Mouse (Mus musculus) lung, embryonic 14.5 days (tissue): ENCODE data around the gene Gpr156. TPM values are rescaled to one million over a fixed set of nuclear protein-coding genes. Genes with fewer than 3 reads are reported as not detected.

Experiments
- ATAC-seq: fragments of 200-750 bp; cut with Nextera tagmentation; 2 replicates; pipeline ENCODE4 v1.8.0; 2017; ENCODE audit warnings: mild to moderate bottlenecking, moderate TSS enrichment, moderate library complexity; ENCODE audit not compliant: insufficient read depth
- DNase-seq: peaks from one replicate; pipeline ENCODE4 v3.0.0-alpha.2; 2015
- H3K27ac ChIP-seq: fragments of 300-500 bp; sonication (generic); 2 replicates; pipeline ENCODE4 v1.5.1; 2014; ENCODE audit warnings: low read depth, mild to moderate bottlenecking, moderate library complexity
- H3K27me3 ChIP-seq: fragments of 300-500 bp; sonication (generic); 2 replicates; pipeline ENCODE4 v1.6.1; 2014; ENCODE audit warnings: low read length, control low read depth; ENCODE audit not compliant: insufficient read depth
- H3K36me3 ChIP-seq: fragments of 300-500 bp; sonication (generic); 2 replicates; pipeline ENCODE4 v1.6.1; 2014; ENCODE audit warnings: control low read depth; ENCODE audit not compliant: insufficient read depth
- H3K4me1 ChIP-seq: fragments of 300-500 bp; sonication (generic); 2 replicates; pipeline ENCODE4 v1.6.1; 2014; ENCODE audit warnings: antibody characterized with exemption, control low read depth; ENCODE audit not compliant: insufficient read depth
- H3K4me2 ChIP-seq: fragments of 300-500 bp; sonication (generic); 2 replicates; pipeline ENCODE4 v1.6.1; 2014; ENCODE audit warnings: mild to moderate bottlenecking
- H3K4me3 ChIP-seq: fragments of 300-500 bp; sonication (generic); 2 replicates; pipeline ENCODE4 v1.5.1; 2014; ENCODE audit warnings: low read depth, low read length
- H3K9ac ChIP-seq: fragments of 300-500 bp; sonication (generic); 2 replicates; pipeline ENCODE4 v1.6.1; 2014
- H3K9me3 ChIP-seq: fragments of 300-500 bp; sonication (generic); 2 replicates; pipeline ENCODE4 v1.6.1; 2016; ENCODE audit warnings: low read depth, low read length, control low read depth
- CTCF ChIP-seq: IDR thresholded peaks from 2 replicates; pipeline ENCODE4 v1.5.1; 2016; ENCODE audit warnings: antibody characterized with exemption, low read depth
- WGBS: fragments of 180-500 bp; shearing (Covaris S2); extraction: QIAGEN DNeasy Blood & Tissue Kit; methylation state at CpG from one replicate; pipeline ENCODE4 v1.1.7; 2014; 5-methylcytosine and 5-hydroxymethylcytosine counted together
- polyA plus RNA-seq: library from polyadenylated mRNA; unstranded; fragments of >200 nt; fragmentation: Nextera tagmentation; extraction: Ambion mirVana; gene quantifications from 2 replicates; pipeline ENCODE4 v1.2.1, GENCODE M21; 2014

Gpr156 gene
- polyA plus RNA-seq, 1 experiment from 2014 or later, result 1.4 TPM

- DNase-seq (peak; percentile 54), ATAC-seq (peak; percentile 57)
- TF ChIP-seq CTCF, result peak; percentile 34
- no peak overlapping the region for H3K9ac ChIP-seq
- no peak overlapping the region for H3K4me2 ChIP-seq
- 38% methylated on average over 10 of the region's 10 CpGs for WGBS
- H3K27ac ChIP-seq, result peak overlapping the region; percentile 63; the same call in 1 of the 2 replicates
- no peaks in the 10 kb centered on the region for H3K27me3 ChIP-seq
- H3K4me3 ChIP-seq, result no peak overlapping the region
- H3K36me3 ChIP-seq, result no peaks in the 10 kb centered on the region
- peaks cover 4% of the 10 kb centered on the region; the same call in 1 of the 2 replicates for H3K4me1 ChIP-seq
- H3K9me3 ChIP-seq, result no peaks in the 10 kb centered on the region
These were observed 74.5 kb downstream of the Gpr156 start for GRCm38 (mm10) chr16:37990553-37991344.

GRCm38 (mm10) chr16:37992806-37993205 is 76.5 kb downstream of the Gpr156 start:
- no peaks in the 10 kb centered on the region for H3K9me3 ChIP-seq
- 25% methylated on average over 8 of the region's 8 CpGs for WGBS
- ATAC-seq, result no peak

GRCm38 (mm10) chr16:37994647-37995046 is 78.4 kb downstream of the Gpr156 start:
- WGBS, result 12% methylated on average over 12 of the region's 12 CpGs
- H3K36me3 ChIP-seq, result no peaks in the 10 kb centered on the region
- H3K4me2 ChIP-seq, result peak overlapping the region; percentile 50
- peaks cover 4% of the 10 kb centered on the region; the same call in 1 of the 2 replicates for H3K4me1 ChIP-seq
- H3K9ac ChIP-seq, result no peak overlapping the region; the same call in 1 of the 2 replicates
- ATAC-seq, result peak; percentile 61
- peak; percentile 86 for DNase-seq
- peak; percentile 75 for TF ChIP-seq CTCF
- H3K4me3 ChIP-seq, result no peak overlapping the region
- no peaks in the 10 kb centered on the region for H3K9me3 ChIP-seq
- no peaks in the 10 kb centered on the region for H3K27me3 ChIP-seq
- no peak overlapping the region for H3K27ac ChIP-seq

More at GRCm38 (mm10) chr16:37992806-37993205, 76.5 kb downstream of the Gpr156 start:
- Histone ChIP-seq H3K4me1 (peaks cover 4% of the 10 kb centered on the region; the same call in 1 of the 2 replicates), H3K4me2 (no peak overlapping the region), H3K27me3 (no peaks in the 10 kb centered on the region), H3K27ac (no peak overlapping the region), H3K9ac (no peak overlapping the region), H3K4me3 (no peak overlapping the region), H3K36me3 (no peaks in the 10 kb centered on the region)
- no peak for TF ChIP-seq CTCF
- DNase-seq, result no peak

GRCm38 (mm10) chr16:37997771-37998170 is 81.5 kb downstream of the Gpr156 start:
- WGBS, result 28% methylated on average over 4 of the region's 4 CpGs
- H3K9me3 ChIP-seq, result no peaks in the 10 kb centered on the region
- H3K9ac ChIP-seq, result no peak overlapping the region
- H3K4me2 ChIP-seq, result no peak overlapping the region
- peaks cover 4% of the 10 kb centered on the region; the same call in 1 of the 2 replicates for H3K4me1 ChIP-seq
- H3K36me3 ChIP-seq, result no peaks in the 10 kb centered on the region
- ATAC-seq, result no peak
- no peak for TF ChIP-seq CTCF
- no peak overlapping the region for H3K27ac ChIP-seq
- H3K27me3 ChIP-seq, result no peaks in the 10 kb centered on the region
- no peak for DNase-seq
- H3K4me3 ChIP-seq, result no peak overlapping the region

GRCm38 (mm10) chr16:37999762-38000161 is 83.5 kb downstream of the Gpr156 start:
- 100% methylated on average over 1 of the region's 1 CpGs for WGBS
- no peaks in the 10 kb centered on the region for H3K36me3 ChIP-seq
- H3K27ac ChIP-seq, result no peak overlapping the region
- no peaks in the 10 kb centered on the region for H3K9me3 ChIP-seq
- H3K27me3 ChIP-seq, result no peaks in the 10 kb centered on the region
- no peak for TF ChIP-seq CTCF
- no peak overlapping the region for H3K4me2 ChIP-seq
- DNase-seq (no peak), ATAC-seq (no peak)
- peaks cover 2% of the 10 kb centered on the region; the same call in 1 of the 2 replicates for H3K4me1 ChIP-seq
- H3K4me3 ChIP-seq, result no peak overlapping the region
- no peak overlapping the region for H3K9ac ChIP-seq

- ATAC-seq, result no peak
- H3K4me1 ChIP-seq, result no peaks in the 10 kb centered on the region
- H3K36me3 ChIP-seq, result no peaks in the 10 kb centered on the region
- TF ChIP-seq CTCF, result no peak
- no peaks in the 10 kb centered on the region for H3K27me3 ChIP-seq
- no peak overlapping the region for H3K4me3 ChIP-seq
- H3K27ac ChIP-seq, result no peak overlapping the region
- DNase-seq, result no peak
- H3K4me2 ChIP-seq, result no peak overlapping the region
- H3K9me3 ChIP-seq, result no peaks in the 10 kb centered on the region
- 72% methylated on average over 7 of the region's 7 CpGs for WGBS
- H3K9ac ChIP-seq, result no peak overlapping the region
These were observed 83.9 kb downstream of the Gpr156 start for GRCm38 (mm10) chr16:38000178-38000577.

- TF ChIP-seq CTCF, result no peak
- Histone ChIP-seq H3K4me2 (no peak overlapping the region), H3K9ac (no peak overlapping the region), H3K4me3 (no peak overlapping the region), H3K27ac (no peak overlapping the region), H3K9me3 (no peaks in the 10 kb centered on the region), H3K36me3 (no peaks in the 10 kb centered on the region), H3K27me3 (no peaks in the 10 kb centered on the region), H3K4me1 (no peaks in the 10 kb centered on the region)
- ATAC-seq, result no peak
- no peak for DNase-seq
- WGBS, result 48% methylated on average over 2 of the region's 2 CpGs
These were observed 85.5 kb downstream of the Gpr156 start for GRCm38 (mm10) chr16:38001766-38002165.
